Mouse (Mus musculus) liver, embryonic 18 days (tissue): Measurements from ENCODE around the gene Nfic. TPM values are rescaled to one million over a fixed set of nuclear protein-coding genes. Genes with fewer than 3 reads are reported as not detected.

Experiments used
- polyA plus RNA-seq: library from polyadenylated mRNA; depleted of rRNA; stranded (reverse); fragments of >200 nt; gene quantifications from 2 replicates; pipeline ENCODE4 v1.2.3, GENCODE M21; 2012; rRNA removed

Gene Nfic
- polyA plus RNA-seq: 1.7 and 1.9 TPM in 2 replicates

DNA sequence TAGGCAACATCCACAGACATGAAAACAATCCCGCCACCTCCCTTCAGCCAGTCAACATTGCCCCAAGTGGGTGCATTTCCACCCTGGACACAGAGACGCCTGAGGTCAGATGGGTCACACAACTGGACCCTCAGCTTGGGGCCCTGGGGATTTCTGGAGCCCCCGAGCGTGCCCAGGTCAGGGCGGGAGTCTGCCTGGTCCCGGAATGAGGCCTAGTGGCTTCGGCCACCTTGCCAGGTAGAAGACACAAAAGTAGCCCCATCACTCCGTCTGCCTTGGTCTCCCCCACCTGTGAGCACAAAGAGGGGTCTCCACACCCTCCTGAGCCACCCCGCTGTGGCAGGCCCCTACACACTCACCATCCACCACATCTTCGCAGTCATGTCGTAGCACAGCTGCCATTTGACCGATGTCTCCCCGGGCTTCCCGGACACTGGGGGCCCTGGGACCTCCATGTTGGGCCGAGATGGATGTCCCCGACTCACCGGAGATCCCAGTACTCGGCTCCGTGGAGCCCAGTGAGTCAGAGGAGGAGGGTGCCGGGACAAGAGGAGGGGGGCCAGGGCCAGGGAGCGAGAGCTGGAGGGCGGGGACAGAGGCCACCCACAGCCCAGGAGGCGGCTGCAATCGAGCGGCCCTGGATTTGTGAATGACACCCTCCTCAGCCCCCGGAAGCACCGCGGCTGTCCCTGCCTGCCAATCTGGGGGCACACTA, at the start of gene Nfic:
Nfic (minus strand) TSS at position 455 of the 715 bp plus-strand sequence.

DNA sequence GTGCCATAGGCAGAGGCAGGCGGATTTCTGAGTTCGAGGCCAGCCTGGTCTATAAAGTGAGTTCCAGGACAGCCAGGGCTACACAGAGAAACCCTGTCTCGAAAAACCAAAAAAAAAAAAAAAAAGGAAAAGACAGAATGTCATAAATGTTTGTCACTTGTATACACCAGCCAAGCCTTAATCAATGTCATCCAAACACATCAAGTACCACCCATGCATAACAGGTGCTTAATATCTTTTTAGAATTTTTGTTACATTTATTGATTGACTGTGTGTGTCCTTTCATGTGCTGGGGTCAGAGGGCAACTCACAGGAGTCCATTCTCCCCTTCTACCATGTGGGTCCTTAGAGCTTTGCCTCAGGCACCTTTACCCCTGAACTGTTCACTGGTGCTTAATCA, 44.6 kb upstream of the Nfic start, which contains the start of gene S1pr4:
S1pr4 (minus strand) TSS at position 101 of the 400 bp plus-strand sequence.

DNA sequence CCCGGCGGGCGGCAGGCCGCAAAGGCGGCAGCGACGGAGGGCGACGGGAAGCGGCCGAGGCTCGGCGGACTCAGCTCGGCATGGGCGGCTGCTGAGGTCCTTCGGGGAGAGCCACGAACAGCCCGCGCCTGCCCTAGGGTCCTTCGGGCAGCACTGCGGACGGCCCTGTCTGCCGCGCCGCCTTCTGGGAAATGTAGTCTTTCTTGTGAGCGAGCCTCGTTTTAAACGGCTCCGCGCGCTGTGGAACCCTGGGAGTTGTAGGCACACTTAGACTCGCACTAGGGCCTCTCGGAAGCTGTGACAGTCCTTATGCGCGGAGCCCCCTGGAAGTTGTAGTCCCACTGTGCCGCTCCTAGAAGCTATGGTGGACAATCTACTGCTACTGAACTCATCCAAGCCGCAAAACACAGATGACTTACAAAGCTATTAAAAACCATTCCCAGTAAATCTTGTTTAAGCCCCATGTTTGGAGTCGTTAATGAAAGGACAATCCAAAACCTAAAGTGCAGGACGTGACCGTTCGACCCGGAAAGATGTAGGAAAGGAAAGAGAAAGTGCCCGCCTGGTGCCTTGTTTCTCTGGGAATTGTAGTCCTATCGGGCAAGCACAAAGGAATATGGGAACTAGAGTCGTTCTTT, 40.9 kb upstream of the Nfic start, which contains the start of gene Ncln:
Ncln (minus strand) TSS at position 129 of the 638 bp plus-strand sequence.

DNA sequence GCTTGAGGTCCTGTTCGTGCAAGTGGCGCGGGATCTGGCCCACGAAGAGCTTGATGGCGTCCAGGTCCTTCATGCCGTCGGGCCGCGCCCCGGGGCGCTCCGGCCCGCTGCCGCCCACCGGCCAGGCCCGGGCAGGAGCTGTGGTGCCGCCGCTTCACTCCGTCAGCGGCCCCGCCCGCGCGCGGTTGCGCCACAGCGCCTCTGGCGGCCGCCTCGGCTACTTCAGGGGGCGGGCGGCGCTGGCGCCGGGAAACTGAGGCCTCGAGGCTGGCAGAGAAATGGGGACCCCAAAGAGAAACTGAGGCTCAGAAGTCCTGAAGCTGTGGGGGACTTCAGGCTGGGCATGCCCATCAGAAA, 27.1 kb upstream of the Nfic start, which contains the start of gene Celf5:
Celf5 (minus strand) TSS at position 177 of the 357 bp plus-strand sequence.

DNA sequence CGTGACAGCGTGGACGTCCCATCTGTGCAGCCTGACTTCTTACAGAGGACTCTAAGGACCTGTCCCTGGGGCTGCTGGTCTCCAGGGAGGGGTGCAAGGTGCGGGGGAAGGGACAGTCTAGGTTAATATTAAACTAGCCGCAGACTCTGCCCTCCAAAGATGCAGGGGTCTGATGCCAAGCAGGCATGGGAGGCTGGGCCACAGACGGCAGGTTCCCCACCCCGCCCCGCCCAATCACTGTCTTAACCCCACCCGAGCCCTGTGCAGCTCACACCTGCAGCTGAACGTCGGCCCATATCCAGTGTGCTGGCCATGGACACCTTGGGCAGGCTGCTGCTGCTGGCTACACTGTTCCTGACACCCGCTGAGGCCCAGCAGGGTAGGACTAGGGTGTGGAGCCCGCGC, 62.7 kb downstream of the Nfic start, which contains the start of gene Smim24:
Smim24 (plus strand) TSS at position 271 of the 405 bp plus-strand sequence.

DNA sequence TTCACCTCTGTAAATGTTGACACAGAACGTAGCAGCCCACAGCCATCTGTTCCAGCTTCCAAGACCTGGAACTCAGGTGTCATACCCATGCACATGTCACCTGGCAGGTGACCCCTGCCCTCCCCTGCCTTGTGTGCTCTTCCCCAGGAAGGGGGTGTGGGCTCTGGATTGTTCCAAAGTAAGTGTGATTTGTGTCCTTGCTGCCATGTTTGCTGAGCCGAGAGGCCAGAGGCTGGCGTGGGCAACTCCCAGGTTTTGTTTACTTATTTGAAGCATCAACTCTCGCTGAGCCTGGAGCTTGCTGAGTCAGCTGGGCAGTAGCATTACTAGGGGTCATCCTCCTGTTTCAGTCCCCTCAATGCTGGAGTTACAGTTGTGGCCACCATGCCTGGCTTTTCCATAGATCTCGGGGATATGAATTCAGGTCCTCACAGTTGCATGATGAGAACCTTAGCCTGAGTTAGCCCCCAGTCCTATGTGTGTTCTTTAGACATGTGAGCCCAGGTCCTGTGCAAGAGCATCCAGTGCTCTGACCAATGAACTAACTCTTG, 66.9 kb downstream of the Nfic start, which contains the start of gene Gm48552:
Gm48552 (plus strand) TSS at position 501 of the 551 bp plus-strand sequence.

DNA sequence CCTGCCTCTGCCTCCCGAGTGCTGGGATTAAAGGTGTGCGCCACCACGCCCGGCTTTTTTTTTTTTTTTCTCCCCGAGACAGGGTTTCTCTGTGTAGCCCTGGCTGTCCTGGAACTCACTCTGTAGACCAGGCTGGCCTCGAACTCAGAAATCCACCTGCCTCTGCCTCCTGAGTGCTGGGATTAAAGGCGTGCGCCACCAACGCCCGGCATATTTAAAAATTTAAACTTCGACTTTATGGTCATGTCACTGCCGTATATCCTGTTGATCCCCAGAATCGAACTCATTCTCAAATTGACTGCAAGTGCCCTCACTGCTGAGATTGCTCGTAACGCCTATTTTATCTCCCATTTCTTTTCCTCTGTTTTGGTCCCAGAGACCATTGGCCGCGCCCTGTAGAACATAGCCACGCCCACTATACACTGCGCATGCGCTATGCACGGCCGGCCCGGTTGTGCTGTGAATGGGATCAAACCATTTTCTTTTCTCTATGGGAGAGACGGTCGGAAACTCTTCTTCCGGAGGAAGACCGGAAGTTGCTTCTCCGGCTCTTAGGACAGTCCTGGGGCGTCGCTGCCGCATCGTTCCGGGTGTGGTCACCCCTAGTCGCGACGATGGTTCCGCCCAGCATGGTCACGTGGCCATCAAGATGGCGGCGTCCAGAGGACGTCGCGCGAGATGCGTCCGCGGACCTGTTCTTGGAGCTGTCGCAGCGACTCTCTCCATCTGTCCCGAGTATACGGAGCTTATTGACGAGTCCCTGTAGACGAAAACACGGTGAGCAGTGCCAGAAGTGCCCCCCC, 71.4 kb downstream of the Nfic start, which contains the start of the genes Dohh and Gm48551:
Dohh (plus strand) TSS at position 627 of the 803 bp plus-strand sequence.
Gm48551 (plus strand) TSS at position 665 of the 803 bp plus-strand sequence.

DNA sequence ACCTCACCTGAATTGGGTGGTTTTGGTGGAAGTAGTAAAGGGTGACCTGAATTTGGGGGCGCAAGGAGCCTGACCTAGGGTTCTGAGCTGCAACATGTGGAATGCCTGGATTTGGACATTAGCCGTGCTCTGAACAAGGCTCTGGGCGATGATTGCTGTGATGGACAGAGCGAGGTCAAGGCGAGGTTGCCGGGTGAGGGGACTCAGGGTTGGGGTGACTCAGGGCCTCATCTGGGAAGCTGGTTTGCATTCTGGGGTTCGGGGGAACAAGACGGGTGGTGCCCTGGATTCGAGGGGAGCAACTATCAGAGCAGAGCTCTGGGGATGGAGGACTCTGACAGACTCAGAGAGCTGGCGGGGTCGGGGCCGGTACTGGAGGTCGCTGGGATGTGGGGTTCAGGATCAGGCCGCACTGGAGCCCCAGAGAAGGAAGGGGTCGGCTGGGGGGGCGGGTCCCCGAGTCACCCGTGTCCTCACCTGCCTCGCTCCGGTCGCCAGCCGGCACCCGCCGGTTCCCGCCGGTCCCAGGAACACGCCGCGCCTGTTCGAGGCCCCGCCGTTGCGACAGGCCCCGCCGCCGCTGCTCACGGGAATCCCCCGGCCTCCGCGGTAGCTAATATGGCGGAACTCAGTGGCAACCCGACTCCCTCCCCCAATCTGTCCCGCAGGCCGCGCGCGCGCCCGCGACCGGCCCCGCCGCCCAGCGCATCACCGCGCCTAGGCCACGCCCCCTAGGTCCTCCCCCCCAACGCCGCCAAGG, 77.5 kb downstream of the Nfic start, which contains the start of gene Fzr1:
Fzr1 (minus strand) TSS at position 724 of the 760 bp plus-strand sequence.

DNA sequence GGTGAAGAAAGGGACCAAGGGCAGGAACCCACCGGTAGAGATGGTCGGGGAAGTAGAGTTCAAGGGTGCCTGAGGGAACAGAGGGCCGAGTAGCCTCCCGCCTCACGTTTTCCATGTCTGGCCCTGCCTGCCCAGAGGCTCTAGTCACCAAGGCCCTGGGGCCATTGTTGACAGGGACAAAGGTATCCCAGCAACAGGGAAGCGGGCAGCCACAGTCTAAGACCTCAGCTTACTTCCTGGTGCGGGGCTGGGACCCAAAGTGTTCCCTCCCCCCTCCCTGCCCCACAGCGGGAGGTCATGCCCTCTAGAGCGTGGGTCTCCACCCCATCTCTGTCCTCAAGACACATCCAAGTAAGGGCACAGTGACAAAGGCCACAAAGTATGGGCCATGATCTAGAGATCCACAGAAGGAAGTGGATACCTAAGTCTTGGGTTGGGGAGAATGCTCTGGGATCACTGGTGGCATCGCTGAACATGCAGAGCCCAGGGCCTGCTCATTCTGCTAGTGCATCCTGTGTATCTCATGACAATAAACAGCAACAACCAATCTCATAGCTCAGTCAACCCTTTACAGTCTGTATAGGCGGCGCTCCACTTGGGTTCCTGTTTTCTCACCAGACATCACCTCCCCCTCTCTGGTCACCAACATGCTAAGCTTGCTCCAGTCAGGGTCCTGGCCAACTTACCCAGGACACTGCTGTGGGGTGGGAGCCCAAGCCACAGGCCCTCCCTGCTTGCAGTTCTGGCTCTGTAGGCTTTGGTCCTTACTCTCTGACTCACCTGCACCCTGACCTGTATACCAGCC, 89.6 kb downstream of the Nfic start, which contains the start of gene 4930404N11Rik:
4930404N11Rik (minus strand) TSS at position 145 of the 805 bp plus-strand sequence.

DNA sequence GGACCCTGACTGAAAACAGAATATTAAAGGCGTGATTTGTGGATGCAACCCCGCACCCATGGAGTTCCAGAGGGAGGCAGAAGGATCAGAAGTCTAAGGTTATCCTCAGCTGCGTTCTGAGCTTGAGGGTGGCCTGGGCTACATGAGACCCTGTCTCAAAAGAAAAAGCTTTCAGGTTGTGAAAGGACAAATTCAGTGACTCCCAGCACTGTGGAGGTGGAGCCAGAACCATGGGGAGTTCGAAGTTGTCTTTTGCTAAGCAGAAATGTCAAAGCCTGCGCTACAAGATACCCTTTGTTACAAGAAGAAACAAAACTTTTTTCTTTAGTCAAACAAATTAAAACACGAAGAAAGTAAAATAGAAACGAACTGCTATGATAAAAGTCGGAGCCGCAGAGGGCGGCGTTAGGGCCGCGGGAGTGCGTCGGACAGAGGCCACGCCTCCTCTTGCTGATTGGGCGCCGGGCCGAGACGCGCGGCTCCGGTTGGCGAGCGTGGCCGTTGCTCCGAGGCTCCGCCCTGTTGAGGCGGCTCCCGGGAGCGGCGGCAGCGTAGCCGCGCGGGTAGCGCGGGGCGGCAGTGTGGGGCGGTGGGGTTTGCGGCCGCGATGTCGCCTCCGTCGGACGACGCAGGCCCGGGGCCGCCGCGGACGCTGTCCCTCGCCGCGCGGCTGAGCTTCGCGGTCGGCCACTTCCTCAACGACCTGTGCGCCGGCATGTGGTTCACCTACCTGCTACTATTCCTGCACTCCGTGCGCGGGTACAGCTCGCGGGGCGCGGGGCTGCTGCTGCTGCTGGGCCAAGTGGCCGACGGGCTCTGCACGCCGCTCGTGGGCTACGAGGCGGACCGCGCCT, 98.2 kb downstream of the Nfic start, which contains the start of gene Mfsd12:
Mfsd12 (plus strand) TSS at position 501 of the 854 bp plus-strand sequence.

DNA sequence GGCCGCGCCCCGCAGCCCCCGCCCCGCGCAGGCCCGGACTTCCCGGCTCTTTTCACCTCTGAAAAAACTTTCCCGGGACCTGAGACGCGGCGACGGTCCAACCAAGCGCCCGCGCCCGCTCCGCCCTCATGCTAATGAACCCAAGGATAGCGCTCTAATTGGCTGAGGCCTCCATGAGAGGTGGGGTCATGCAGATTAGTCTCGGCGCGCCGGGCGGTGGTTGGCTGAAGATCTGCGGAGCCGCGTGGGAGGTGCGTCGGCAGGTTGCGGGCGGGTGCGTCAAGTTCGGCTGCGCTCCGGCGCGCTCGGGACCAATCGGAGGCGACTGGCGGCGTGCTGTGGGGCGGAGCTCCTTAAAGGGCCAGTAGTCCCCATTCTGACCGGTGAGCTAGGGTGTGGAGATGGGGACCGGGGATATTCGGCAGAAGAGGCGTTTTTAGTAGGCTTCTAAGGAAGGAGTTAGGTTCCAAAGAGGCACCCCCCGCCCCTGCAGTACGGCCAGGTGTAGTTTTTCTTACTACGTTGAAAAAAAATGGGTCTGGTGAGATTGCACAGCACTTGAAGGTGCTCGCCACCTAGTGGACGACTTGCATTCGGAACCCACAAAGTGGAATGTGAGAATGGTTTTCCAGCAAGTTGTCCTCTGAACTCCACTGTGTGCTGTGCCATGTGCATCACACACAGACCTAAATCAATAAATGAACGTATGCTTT, 104.9 kb downstream of the Nfic start, which contains the start of gene Hmg20b:
Hmg20b (minus strand) TSS at position 130 of the 713 bp plus-strand sequence.

Other genes with a start within 250 kb of the Nfic start
- gene Atcay, start 224.8 kb downstream of the Nfic start, polyA plus RNA-seq: 0.01 TPM in 1 of 2 replicates, not detected in the other
- gene Zfr2, start 222.5 kb downstream of the Nfic start, polyA plus RNA-seq: 1.9 and 2.1 TPM in 2 replicates
- gene Matk, start 202.7 kb downstream of the Nfic start, polyA plus RNA-seq: 1.4 and 1.9 TPM in 2 replicates
- 44.6 and 45.1 TPM in 2 replicates for gene Mrpl54, start 188.7 kb downstream of the Nfic start, polyA plus RNA-seq
- 23.2 and 24.9 TPM in 2 replicates for gene Apba3, start 188.7 kb downstream of the Nfic start, polyA plus RNA-seq
- gene Tjp3, start 164.1 kb downstream of the Nfic start, polyA plus RNA-seq: 0.88 and 1.1 TPM in 2 replicates
- gene Pip5k1c, start 162.7 kb downstream of the Nfic start, polyA plus RNA-seq: 10.3 and 11.9 TPM in 2 replicates
- gene Cactin, start 134.5 kb downstream of the Nfic start, polyA plus RNA-seq: 12.9 and 13.4 TPM in 2 replicates
- 3.1 and 3.4 TPM in 2 replicates for gene Tbxa2r, start 126.9 kb downstream of the Nfic start, polyA plus RNA-seq
- 0.02 TPM in 2 replicates for gene Gipc3, start 112.4 kb downstream of the Nfic start, polyA plus RNA-seq
- gene Hmg20b, start 105.2 kb downstream of the Nfic start, polyA plus RNA-seq: 24.1 and 27.6 TPM in 2 replicates
- gene Mfsd12, start 98.1 kb downstream of the Nfic start, polyA plus RNA-seq: 8.7 and 8.9 TPM in 2 replicates
- 0.39 and 1.0 TPM in 2 replicates for gene 4930404N11Rik, start 89.8 kb downstream of the Nfic start, polyA plus RNA-seq
- gene Fzr1, start 77.1 kb downstream of the Nfic start, polyA plus RNA-seq: 54.1 and 61.6 TPM in 2 replicates
- gene Dohh, start 71.2 kb downstream of the Nfic start, polyA plus RNA-seq: 27.6 and 28.9 TPM in 2 replicates
- gene Gm48551, start 71.2 kb downstream of the Nfic start, polyA plus RNA-seq: 0.58 and 0.75 TPM in 2 replicates
- gene Gm48552, start 66.6 kb downstream of the Nfic start, polyA plus RNA-seq: 0.64 and 0.82 TPM in 2 replicates
- gene Smim24, start 62.6 kb downstream of the Nfic start, polyA plus RNA-seq: 2.6 and 3.4 TPM in 2 replicates
- 0.02 and 0.06 TPM in 2 replicates for gene Celf5, start 27.1 kb upstream of the Nfic start, polyA plus RNA-seq
- 65.7 and 83.5 TPM in 2 replicates for gene Ncln, start 40.8 kb upstream of the Nfic start, polyA plus RNA-seq
- 5.4 and 5.7 TPM in 2 replicates for gene S1pr4, start 44.5 kb upstream of the Nfic start, polyA plus RNA-seq
- gene Gna15, start 68.6 kb upstream of the Nfic start, polyA plus RNA-seq: 4.0 and 4.2 TPM in 2 replicates
- 20.3 and 23.1 TPM in 2 replicates for gene Gna11, start 89.6 kb upstream of the Nfic start, polyA plus RNA-seq
- gene Aes, start 103.9 kb upstream of the Nfic start, polyA plus RNA-seq: 179 and 189 TPM in 2 replicates
- gene Tle2, start 118.9 kb upstream of the Nfic start, polyA plus RNA-seq: 5.9 and 6.8 TPM in 2 replicates
- 4.9 and 5.2 TPM in 2 replicates for gene Tle6, start 145.4 kb upstream of the Nfic start, polyA plus RNA-seq
- gene BC025920, start 150.6 kb upstream of the Nfic start, polyA plus RNA-seq: 1.5 and 2.0 TPM in 2 replicates
- 7.5 and 8.7 TPM in 2 replicates for gene Sirt6, start 172.2 kb upstream of the Nfic start, polyA plus RNA-seq
- 10.1 and 10.8 TPM in 2 replicates for gene Ankrd24, start 172.9 kb upstream of the Nfic start, polyA plus RNA-seq
- 0.63 and 0.76 TPM in 2 replicates for gene Gm10778, start 193.4 kb upstream of the Nfic start, polyA plus RNA-seq
- 1.3 and 1.5 TPM in 2 replicates for gene Zfp433, start 249.2 kb upstream of the Nfic start, polyA plus RNA-seq